13 mouse cellular contexts compared by ENCODE assay signal in the genomic region with DNA sequence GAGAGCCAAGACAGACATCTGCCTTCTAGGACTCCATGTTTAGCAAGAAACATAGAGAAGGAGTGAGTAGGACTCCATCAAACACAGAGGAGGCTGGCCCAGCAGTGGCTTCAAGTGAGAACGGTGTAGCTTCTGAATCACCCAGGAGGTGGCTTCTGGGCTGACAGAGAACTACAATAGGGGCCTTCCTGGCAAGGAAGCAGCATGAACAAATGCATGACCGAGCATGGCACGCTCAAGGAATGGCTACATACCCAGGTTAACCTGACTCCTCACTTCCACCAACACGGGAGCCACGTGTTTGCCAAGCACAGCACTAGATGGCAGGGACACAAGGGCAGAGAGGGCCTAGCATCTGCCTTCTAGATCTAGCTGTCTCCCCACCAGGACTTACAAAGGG.
"Had no signal": no experiment of that assay in that cellular context is flagged by ENCODE, and none has a peak within 500 bp of the region (broad histone marks: within the 10 kb centered on the region; RNA-seq: fewer than 3 reads in every experiment).

No protein-coding gene starts in this region.

- H3K4me2 ChIP-seq: limb, embryonic 15.5 days; liver, embryonic 12.5 days; lung, embryonic 14.5 days; neural tube, embryonic 15.5 days had no signal

- H3K9me3 ChIP-seq: limb, embryonic 15.5 days; liver, embryonic 12.5 days; neural tube, embryonic 15.5 days had no signal

- ATAC-seq: liver, embryonic 12.5 days had no signal

- H3K4me3 ChIP-seq: limb, embryonic 15.5 days; liver, embryonic 12.5 days; myocyte; neural tube, embryonic 15.5 days had no signal

- H3K4me1 ChIP-seq: limb, embryonic 15.5 days; liver, embryonic 12.5 days; neural tube, embryonic 15.5 days had no signal

- DNase-seq: layer of hippocampus, adult 9-11 months; layer of hippocampus, postnatal 36 days; lung, embryonic 14.5 days; lung, postnatal 10 days; lung, postnatal 4 days; midbrain, embryonic 14.5 days; right cerebral cortex, adult 18-20 months; right cerebral cortex, postnatal 25 days; thymus, postnatal 36 days had no signal

- H3K9ac ChIP-seq: limb, embryonic 15.5 days; liver, embryonic 12.5 days; lung, embryonic 14.5 days; neural tube, embryonic 15.5 days had no signal

- H3K36me3 ChIP-seq: limb, embryonic 15.5 days; liver, embryonic 12.5 days; neural tube, embryonic 15.5 days had no signal

- H3K27me3 ChIP-seq: limb, embryonic 15.5 days; liver, embryonic 12.5 days; neural tube, embryonic 15.5 days had no signal

- H3K27ac ChIP-seq: limb, embryonic 15.5 days; liver, embryonic 12.5 days; neural tube, embryonic 15.5 days had no signal
